Mouse (Mus musculus) intestine, postnatal 0 days (tissue): ENCODE measurements at regions not wholly inside any gene's neighbourhood (a gene's known extent, or its start where the extent isn't known, plus 50 kb on each side); places are given as distances from the start of the nearest gene placed in this dataset.

Experiments
- ATAC-seq: fragments of 200-750 bp; cut with Nextera tagmentation; 2 replicates; pipeline ENCODE4 v1.8.0; 2017; ENCODE audit warnings: mild to moderate bottlenecking, moderate TSS enrichment, moderate library complexity
- H3K27ac ChIP-seq: fragments of 300-500 bp; sonication (generic); 2 replicates; pipeline ENCODE4 v1.5.1; 2014; ENCODE audit warnings: mild to moderate bottlenecking, low read depth, low read length, moderate library complexity
- H3K27me3 ChIP-seq: fragments of 300-500 bp; sonication (generic); replicated peaks from 2 replicates; pipeline ENCODE4 v1.6.1; 2014; ENCODE audit warnings: low read length, mixed read lengths; ENCODE audit not compliant: control insufficient read depth, insufficient read depth
- H3K36me3 ChIP-seq: fragments of 300-500 bp; sonication (generic); 2 replicates; pipeline ENCODE4 v1.6.1; 2014; ENCODE audit warnings: mild to moderate bottlenecking, moderate library complexity; ENCODE audit not compliant: control insufficient read depth, insufficient read depth
- H3K4me1 ChIP-seq: fragments of 300-500 bp; sonication (generic); replicated peaks from 2 replicates; pipeline ENCODE4 v1.6.1; 2014; ENCODE audit warnings: antibody characterized with exemption, low read length, mixed read lengths; ENCODE audit not compliant: control insufficient read depth, insufficient read depth
- H3K4me2 ChIP-seq: fragments of 300-500 bp; sonication (generic); replicated peaks from 2 replicates; pipeline ENCODE4 v1.6.1; 2014; ENCODE audit warnings: low read depth, mild to moderate bottlenecking, moderate library complexity
- H3K4me3 ChIP-seq: fragments of 300-500 bp; sonication (generic); 2 replicates; pipeline ENCODE4 v1.5.1; 2014; ENCODE audit warnings: low read depth, low read length
- H3K9ac ChIP-seq: fragments of 300-500 bp; sonication (generic); 2 replicates; pipeline ENCODE4 v1.6.1; 2014; ENCODE audit warnings: mild to moderate bottlenecking, low read depth, low read length
- H3K9me3 ChIP-seq: fragments of 300-500 bp; sonication (generic); 2 replicates; pipeline ENCODE4 v1.6.1; 2016; ENCODE audit warnings: mixed run types; ENCODE audit not compliant: control insufficient read depth
- CTCF ChIP-seq: sonication (generic); IDR thresholded peaks from 2 replicates; pipeline ENCODE4 v1.5.1; 2016; ENCODE audit warnings: low read depth, mild to moderate bottlenecking, control low read depth, antibody characterized with exemption, moderate library complexity
- WGBS: fragments of 180-500 bp; shearing (Covaris S2); extraction: QIAGEN DNeasy Blood & Tissue Kit; methylation state at CpG from one replicate; pipeline ENCODE4 v1.1.7; 2014; 5-methylcytosine and 5-hydroxymethylcytosine counted together

DNA sequence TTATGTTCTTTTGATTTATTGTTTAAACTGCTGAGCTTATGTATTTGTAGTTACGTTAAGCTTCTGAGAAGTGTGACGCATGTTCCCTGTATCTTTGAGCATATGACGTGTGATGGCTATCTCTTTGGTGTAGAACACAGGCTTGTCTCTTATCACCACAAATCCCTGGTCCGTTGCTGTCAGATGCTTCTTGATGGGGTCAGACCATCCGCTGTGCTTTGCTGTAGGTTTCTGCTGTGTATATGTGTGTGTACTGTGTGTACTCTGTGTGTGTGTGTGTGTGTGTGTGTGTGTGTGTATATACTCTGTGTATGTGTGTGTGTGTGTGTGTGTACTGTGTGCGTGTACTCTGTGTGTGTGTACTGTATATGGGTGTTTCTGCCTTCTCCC lies 164.5 kb downstream of the Chic2 start:
- Histone ChIP-seq H3K27me3 (no peaks in the 10 kb centered on the region), H3K4me1 (no peaks in the 10 kb centered on the region), H3K27ac (no peak overlapping the region), H3K9me3 (no peaks in the 10 kb centered on the region), H3K4me3 (no peak overlapping the region), H3K9ac (no peak overlapping the region), H3K4me2 (no peak overlapping the region), H3K36me3 (no peaks in the 10 kb centered on the region)
- 83% methylated on average over 6 of the region's 6 CpGs for WGBS
- no peak for TF ChIP-seq CTCF
- no peak for ATAC-seq

DNA sequence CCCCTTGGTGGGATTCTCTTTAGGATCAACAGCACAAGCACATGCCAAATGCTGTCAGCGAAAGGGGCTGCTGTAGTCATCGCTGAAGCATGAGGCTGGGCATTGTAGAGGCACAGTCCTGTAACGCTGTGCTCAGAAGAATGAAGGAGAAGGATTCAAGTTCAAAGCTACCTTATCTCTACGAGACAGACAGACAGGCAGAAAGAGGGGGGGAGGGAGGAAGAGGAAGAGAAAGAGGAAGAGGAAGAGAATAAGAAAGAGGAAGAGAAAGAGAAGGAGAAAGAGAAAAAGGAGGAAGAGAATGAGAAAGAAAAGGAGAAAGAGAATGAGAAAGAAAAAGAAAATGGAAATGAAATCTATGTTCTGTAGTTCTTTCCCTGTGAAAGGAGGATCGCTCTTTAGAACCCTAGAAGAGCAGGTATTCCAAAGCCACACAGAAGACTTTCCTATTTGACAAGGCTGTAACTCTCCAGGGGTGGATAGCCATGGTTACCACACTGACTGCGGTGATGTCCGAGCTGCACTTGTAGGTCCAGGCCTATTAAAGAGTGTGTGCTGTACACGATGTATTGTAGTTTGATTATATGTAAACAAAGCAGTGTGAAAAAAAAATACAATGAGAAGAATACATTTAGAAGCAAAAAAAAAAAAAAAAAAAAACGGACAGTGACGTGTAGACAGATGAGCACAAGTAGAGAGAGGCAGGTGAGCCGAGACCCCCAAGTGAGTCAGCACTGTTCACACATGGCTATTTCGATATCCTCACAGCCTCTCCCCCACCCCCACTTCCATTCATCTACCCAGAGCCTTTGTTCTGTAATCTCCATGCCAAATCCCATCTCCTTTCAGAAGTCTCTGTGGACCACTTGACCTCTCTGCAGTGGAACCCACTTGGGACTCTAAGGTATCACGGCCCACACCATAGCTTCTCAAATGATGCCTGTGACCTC lies 165.2 kb downstream of the Chic2 start:
- H3K4me2 ChIP-seq, result no peak overlapping the region
- no peak overlapping the region for H3K27ac ChIP-seq
- H3K9me3 ChIP-seq, result no peaks in the 10 kb centered on the region
- H3K36me3 ChIP-seq, result no peaks in the 10 kb centered on the region
- H3K4me1 ChIP-seq, result no peaks in the 10 kb centered on the region
- ATAC-seq, result no peak
- no peak for TF ChIP-seq CTCF
- H3K4me3 ChIP-seq, result no peak overlapping the region
- 75% methylated on average over 13 of the region's 13 CpGs for WGBS
- no peaks in the 10 kb centered on the region for H3K27me3 ChIP-seq
- H3K9ac ChIP-seq, result no peak overlapping the region

GRCm38 (mm10) chr5:74877595-74877994 lies 167.0 kb downstream of the Chic2 start:
- ATAC-seq, result no peak
- WGBS, result 18% methylated on average over 5 of the region's 5 CpGs
- Histone ChIP-seq H3K27me3 (no peaks in the 10 kb centered on the region), H3K36me3 (no peaks in the 10 kb centered on the region), H3K4me3 (no peak overlapping the region), H3K9ac (no peak overlapping the region), H3K4me1 (no peaks in the 10 kb centered on the region), H3K27ac (no peak overlapping the region), H3K9me3 (no peaks in the 10 kb centered on the region), H3K4me2 (no peak overlapping the region)
- no peak for TF ChIP-seq CTCF

DNA sequence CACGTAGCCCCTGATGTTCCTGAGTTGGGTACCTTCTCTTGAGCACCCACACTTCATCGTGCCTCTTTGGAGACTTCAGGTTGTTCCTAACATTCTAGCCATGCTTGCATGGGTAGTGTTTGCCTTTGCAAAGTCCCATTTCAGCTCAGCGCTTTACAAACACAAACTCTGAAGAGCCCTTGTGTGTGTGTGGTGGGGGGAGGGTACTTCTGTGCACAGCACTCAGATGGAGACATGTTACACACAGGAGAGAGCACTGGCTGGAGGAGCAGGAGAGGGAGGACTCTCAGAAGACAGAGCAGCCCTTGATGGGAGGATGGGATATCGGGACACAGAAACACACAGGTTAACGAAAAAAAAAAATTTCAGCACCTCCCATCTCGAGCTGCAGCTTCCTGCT lies 167.4 kb downstream of the Chic2 start:
- Histone ChIP-seq H3K4me2 (no peak overlapping the region), H3K4me1 (no peaks in the 10 kb centered on the region), H3K9ac (no peak overlapping the region), H3K36me3 (no peaks in the 10 kb centered on the region), H3K27ac (no peak overlapping the region), H3K9me3 (no peaks in the 10 kb centered on the region), H3K4me3 (no peak overlapping the region), H3K27me3 (no peaks in the 10 kb centered on the region)
- no peak for TF ChIP-seq CTCF
- WGBS, result 27% methylated on average over 6 of the region's 6 CpGs
- ATAC-seq, result no peak

DNA sequence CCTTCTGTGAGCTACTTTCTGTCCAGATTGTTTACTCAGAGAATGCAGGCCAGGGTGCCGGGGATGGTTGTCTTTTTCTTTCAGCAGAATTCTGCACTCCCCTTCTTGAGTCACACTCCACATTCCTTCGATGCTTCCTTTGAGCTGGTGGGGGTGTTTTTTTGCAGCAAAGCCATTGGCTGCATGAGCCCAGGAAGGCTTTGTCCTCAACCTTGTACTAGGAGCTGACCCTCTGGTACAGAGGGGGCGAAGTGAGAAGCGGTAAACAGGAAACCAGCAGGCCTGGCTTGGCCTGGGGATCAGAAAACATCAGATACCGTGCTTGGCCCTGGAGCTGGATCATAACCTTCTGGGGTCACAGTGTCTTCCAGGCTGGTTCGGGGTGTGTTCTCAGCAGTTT lies 169.9 kb downstream of the Chic2 start:
- Histone ChIP-seq H3K27me3 (no peaks in the 10 kb centered on the region), H3K4me1 (no peaks in the 10 kb centered on the region), H3K36me3 (no peaks in the 10 kb centered on the region), H3K9me3 (no peaks in the 10 kb centered on the region), H3K4me3 (no peak overlapping the region), H3K27ac (no peak overlapping the region), H3K4me2 (no peak overlapping the region), H3K9ac (no peak overlapping the region)
- no peak for TF ChIP-seq CTCF
- WGBS, result 29% methylated on average over 6 of the region's 6 CpGs
- ATAC-seq, result no peak

GRCm38 (mm10) chr5:74870615-74871014 lies 167.9 kb upstream of the Lnx1 start:
- H3K4me1 ChIP-seq, result no peaks in the 10 kb centered on the region
- no peaks in the 10 kb centered on the region for H3K36me3 ChIP-seq
- no peak overlapping the region for H3K4me3 ChIP-seq
- no peak for TF ChIP-seq CTCF
- no peak overlapping the region for H3K27ac ChIP-seq
- H3K4me2 ChIP-seq, result no peak overlapping the region
- ATAC-seq, result no peak
- no peaks in the 10 kb centered on the region for H3K27me3 ChIP-seq
- no peak overlapping the region for H3K9ac ChIP-seq
- H3K9me3 ChIP-seq, result no peaks in the 10 kb centered on the region
- 88% methylated on average over 12 of the region's 12 CpGs for WGBS
